Mouse (Mus musculus) brain, embryonic 14.5 days (tissue): ENCODE measurements around the gene Cdkl1. TPM values are rescaled to one million over a fixed set of nuclear protein-coding genes. Genes with fewer than 3 reads are reported as not detected.

Source experiments
- DNase-seq: peaks from one replicate; pipeline ENCODE4 v3.0.0-alpha.2; 2011; ENCODE audit warnings: low read depth
- CTCF ChIP-seq: fragments of 200-500 bp; IDR thresholded peaks from 2 replicates; pipeline ENCODE4 v1.5.1; 2012; ENCODE audit warnings: inconsistent platforms, mild to moderate bottlenecking, moderate library complexity, borderline replicate concordance; ENCODE audit not compliant: insufficient read depth, insufficient read length; ENCODE audit errors: extremely low read depth
- POLR2A ChIP-seq: fragments of 200-500 bp; IDR thresholded peaks from 2 replicates; pipeline ENCODE4 v1.6.1; 2012; ENCODE audit warnings: mild to moderate bottlenecking, inconsistent platforms, borderline replicate concordance; ENCODE audit not compliant: poor library complexity, insufficient read depth, insufficient read length, severe bottlenecking; ENCODE audit errors: extremely low read depth
- polyA plus RNA-seq: library from polyadenylated mRNA; depleted of rRNA; stranded (reverse); fragments of >200 nt; gene quantifications from 2 replicates; pipeline ENCODE4 v1.2.3, GENCODE M21; 2012; rRNA removed

Gene Cdkl1
- 2.2 and 3.4 TPM in 2 replicates for polyA plus RNA-seq

GRCm38 (mm10) chr12:69790530-69791505 lies at the start of gene Cdkl1:
Gene Cdkl1, minus strand, starts transcription at chr12:69791267.
- TF ChIP-seq CTCF (no peak), POLR2A (no peak)
- DNase-seq = peak; percentile 73

- DNase-seq = no peak
- no peak for TF ChIP-seq POLR2A
- no peak for TF ChIP-seq CTCF
Measured at GRCm38 (mm10) chr12:69838376-69838775, 47.3 kb upstream of the Cdkl1 start.

GRCm38 (mm10) chr12:69833982-69834604 lies 43.0 kb upstream of the Cdkl1 start:
- no peak for TF ChIP-seq CTCF
- TF ChIP-seq POLR2A = no peak

GRCm38 (mm10) chr12:69831239-69831910 lies 40.3 kb upstream of the Cdkl1 start:
- TF ChIP-seq CTCF (no peak), POLR2A (no peak)

More at GRCm38 (mm10) chr12:69833982-69834604, 43.0 kb upstream of the Cdkl1 start:
- peak; percentile 48 for DNase-seq

GRCm38 (mm10) chr12:69828214-69828613 lies 37.1 kb upstream of the Cdkl1 start:
- DNase-seq = peak; percentile 18
- TF ChIP-seq POLR2A (no peak), CTCF (no peak)

More at GRCm38 (mm10) chr12:69831239-69831910, 40.3 kb upstream of the Cdkl1 start:
- no peak for DNase-seq

GRCm38 (mm10) chr12:69824881-69825597 lies 34.0 kb upstream of the Cdkl1 start:
- no peak for TF ChIP-seq CTCF
- no peak for TF ChIP-seq POLR2A

GRCm38 (mm10) chr12:69814272-69814671 lies 23.2 kb upstream of the Cdkl1 start:
- DNase-seq = peak; percentile 68
- TF ChIP-seq CTCF = no peak

More at GRCm38 (mm10) chr12:69824881-69825597, 34.0 kb upstream of the Cdkl1 start:
- DNase-seq = no peak

GRCm38 (mm10) chr12:69813596-69813995 lies 22.5 kb upstream of the Cdkl1 start:
- DNase-seq = no peak
- TF ChIP-seq POLR2A = no peak

- DNase-seq = no peak
- TF ChIP-seq POLR2A (no peak), CTCF (no peak)
Measured at GRCm38 (mm10) chr12:69812986-69813385, 21.9 kb upstream of the Cdkl1 start.

- no peak for DNase-seq
- TF ChIP-seq POLR2A (no peak), CTCF (no peak)
Measured at GRCm38 (mm10) chr12:69811976-69812375, 20.9 kb upstream of the Cdkl1 start.

- no peak for TF ChIP-seq CTCF
- TF ChIP-seq POLR2A = no peak
- DNase-seq = no peak
Measured at GRCm38 (mm10) chr12:69809439-69809838, 18.4 kb upstream of the Cdkl1 start.

- no peak for DNase-seq
- TF ChIP-seq CTCF (no peak), POLR2A (no peak)
Measured at GRCm38 (mm10) chr12:69807399-69807985, 16.4 kb upstream of the Cdkl1 start.
